Mouse (Mus musculus): ENCODE data around the gene Arhgef28. TPM values are rescaled to one million over a fixed set of nuclear protein-coding genes. Genes with fewer than 3 reads are reported as not detected.

Gene Arhgef28
- total RNA-seq, 4 experiments from 2014 or later, result 2.1 to 2.9 (median 2.7) TPM

DNA sequence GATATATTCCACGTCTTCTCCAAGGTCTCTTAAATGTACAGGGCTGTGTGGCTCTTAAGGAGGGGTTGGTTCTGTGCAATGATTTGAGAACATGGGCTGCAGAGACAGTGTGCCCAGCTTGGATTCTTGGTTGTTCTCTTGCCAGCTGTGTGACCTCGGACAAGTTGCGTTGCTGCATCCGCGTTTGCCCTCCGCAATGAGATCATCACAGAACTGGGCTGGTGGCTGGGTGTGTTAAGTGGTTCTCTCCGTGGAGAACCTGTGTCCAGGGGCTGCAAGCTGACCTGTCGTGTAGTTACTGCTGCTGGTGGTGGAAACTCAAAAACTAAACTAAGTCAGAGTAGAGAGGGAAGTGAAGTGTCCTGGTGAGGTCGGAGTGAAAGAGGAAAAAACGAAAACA is 279.9 kb downstream of the Arhgef28 start:
- no peak for DNase-seq (ENCODE audit: low spot score in 2 of 2)

DNA sequence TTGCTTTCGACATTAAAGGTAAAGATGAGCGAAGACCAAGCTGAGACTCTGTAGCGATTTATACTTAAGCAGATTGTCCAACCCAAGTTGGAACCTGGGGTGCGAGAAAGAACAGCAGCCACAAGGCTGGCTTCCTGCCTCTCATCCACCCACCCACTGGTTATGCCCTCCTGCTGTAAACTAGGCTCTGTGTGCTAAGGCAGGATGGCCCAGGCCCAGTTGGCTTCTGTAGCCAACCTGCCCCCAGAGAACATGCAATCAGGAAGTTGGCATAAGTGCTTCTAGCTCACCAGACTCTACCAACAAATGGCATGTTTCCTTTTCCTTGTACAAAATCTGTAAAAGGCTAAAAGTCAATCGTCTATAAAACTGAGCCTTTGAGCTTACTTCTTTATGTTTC is 283.2 kb downstream of the Arhgef28 start:
- DNase-seq (ENCODE audit: low spot score in 2 of 2), result no peak

- DNase-seq (ENCODE audit: low spot score in 2 of 2), result no peak
These were observed 286.6 kb downstream of the Arhgef28 start for GRCm38 (mm10) chr13:97919590-97919989.

- no peak for DNase-seq (ENCODE audit: low spot score in 2 of 2)
These were observed 287.9 kb downstream of the Arhgef28 start for GRCm38 (mm10) chr13:97918117-97918900.

DNA sequence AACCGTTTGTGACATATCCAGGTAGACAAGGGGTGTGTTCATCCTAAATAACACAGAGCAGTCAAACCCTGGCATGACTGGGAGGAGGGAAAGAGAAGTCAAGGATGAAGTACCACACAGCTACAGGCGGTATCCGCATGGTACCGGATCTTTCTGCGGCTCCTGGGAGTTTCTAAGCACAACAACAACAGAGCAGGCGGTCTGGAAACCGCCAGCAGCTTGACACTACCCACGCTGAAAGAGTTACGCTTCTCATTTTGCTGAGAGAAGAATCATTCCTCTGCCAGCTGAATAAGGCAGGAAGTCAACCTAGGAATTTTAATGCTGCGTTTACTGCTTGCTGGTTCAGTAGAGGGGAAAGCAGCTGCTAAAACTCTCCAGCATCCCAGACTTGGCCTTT is 295.2 kb downstream of the Arhgef28 start:
- no peak for DNase-seq (ENCODE audit: low spot score in 2 of 2)

- no peak for DNase-seq (ENCODE audit: low spot score in 2 of 2)
These were observed 303.4 kb downstream of the Arhgef28 start for GRCm38 (mm10) chr13:97902821-97903220.

- DNase-seq (ENCODE audit: low spot score in 2 of 2), result no peak
These were observed 305.9 kb downstream of the Arhgef28 start for GRCm38 (mm10) chr13:97900380-97900758.

DNA sequence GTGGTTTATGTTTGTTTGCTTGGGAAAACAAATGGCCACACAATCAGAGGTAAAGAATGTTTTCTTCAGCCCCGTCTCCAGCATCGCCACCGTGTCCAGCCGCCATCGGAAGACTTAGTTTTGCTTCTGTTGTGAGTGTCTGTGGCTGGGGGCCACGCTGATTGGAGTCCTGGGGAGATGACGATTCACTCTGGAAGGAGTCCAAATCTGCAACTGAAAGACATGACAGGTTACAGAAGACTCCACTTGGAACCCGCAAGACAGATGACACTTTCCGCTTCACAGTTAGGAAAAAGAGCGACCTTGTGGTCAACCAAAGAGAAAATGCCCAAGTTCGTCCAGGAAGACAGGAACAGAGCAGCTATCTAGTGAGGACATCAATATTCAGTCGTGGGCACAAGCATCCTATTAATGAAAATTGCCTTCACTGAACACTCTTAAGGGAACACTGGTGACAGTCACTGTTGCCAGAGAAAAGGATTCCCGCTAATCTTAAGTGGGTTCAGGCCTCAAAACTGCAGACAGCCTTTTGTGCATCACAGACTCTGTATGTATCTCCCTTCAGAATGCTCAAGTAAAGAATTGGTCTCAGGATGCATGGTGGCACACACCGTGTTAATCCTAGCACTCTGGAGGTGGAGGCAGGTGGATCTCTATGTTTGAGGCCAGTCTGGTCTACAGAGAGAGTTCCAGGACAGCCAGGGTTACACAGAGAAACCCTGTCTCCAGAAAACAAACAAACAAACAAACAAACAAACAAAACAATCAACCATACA is 306.4 kb downstream of the Arhgef28 start:
- DNase-seq (ENCODE audit: low spot score in 2 of 2), result no peak

- DNase-seq (ENCODE audit: low spot score in 2 of 2), result no peak
These were observed 307.6 kb downstream of the Arhgef28 start for GRCm38 (mm10) chr13:97898590-97898989.

DNA sequence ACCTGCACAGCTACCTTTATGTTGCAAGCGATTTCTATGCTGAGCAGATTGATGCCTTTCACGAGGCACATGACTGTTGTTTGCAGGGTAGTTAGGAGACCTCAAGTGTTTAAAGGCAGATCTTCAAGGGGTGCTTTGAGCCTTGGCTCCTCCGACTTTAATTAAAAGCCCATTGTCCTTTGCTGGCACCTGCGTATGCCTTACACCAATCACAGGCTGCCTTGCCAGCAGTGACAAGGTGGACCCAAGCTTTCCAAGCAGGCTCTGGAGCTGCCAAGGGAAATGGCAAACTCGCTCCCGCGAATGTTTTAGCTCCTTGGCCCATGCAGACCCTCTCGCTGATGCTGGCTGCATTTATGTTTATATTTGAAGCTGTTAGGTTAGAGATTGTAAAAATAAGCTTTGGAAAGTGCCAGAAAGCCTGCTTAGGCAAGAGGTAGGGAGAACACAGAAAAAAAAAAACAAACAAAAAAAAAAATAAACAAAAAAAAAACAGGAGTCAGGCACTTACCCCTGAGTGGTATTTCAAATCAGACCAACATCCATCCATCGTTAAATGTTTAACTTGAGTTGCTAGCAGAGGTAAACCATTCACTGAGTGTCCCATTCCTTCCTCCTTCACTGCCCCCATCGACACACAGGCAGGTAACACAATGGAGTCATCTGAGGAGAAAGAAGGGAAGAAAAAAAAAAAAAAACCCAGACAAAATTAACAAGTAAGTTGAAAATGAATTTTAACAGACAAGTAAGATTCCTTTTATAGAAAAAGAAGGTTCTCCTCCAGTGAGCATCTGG is 313.0 kb downstream of the Arhgef28 start:
- no peak for DNase-seq (ENCODE audit: low spot score in 2 of 2)

- no peak for DNase-seq (ENCODE audit: low spot score in 2 of 2)
These were observed 314.0 kb downstream of the Arhgef28 start for GRCm38 (mm10) chr13:97892089-97892884.

- DNase-seq (ENCODE audit: low spot score in 2 of 2), result no peak
These were observed 318.2 kb downstream of the Arhgef28 start for GRCm38 (mm10) chr13:97888046-97888445.

DNA sequence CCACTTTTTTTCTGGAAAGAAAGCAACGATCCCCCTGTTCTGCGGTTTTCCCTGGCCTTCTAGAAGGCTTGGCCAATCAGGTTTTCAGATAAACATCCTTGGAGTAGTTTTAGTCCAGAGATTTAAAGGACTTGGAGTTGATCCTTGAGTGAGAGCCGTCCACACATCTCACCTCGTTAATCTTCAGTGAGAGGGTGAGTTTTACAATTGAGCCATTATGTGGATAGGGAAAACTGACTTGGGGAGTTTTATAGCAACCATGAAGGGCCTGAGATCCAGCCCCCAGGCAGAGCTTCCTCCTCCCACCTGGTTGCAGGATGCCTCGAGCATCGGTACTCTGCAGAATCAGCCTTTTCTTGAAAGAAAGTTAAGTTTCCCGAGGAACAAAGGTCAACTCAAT is 318.7 kb downstream of the Arhgef28 start:
- no peak for DNase-seq (ENCODE audit: low spot score in 2 of 2)

- no peak for DNase-seq (ENCODE audit: low spot score in 2 of 2)
These were observed 322.6 kb downstream of the Arhgef28 start for GRCm38 (mm10) chr13:97883629-97884028.

GRCm38 (mm10) chr13:97876450-97876849 is 329.8 kb downstream of the Arhgef28 start:
- DNase-seq (ENCODE audit: low spot score in 2 of 2), result no peak

DNA sequence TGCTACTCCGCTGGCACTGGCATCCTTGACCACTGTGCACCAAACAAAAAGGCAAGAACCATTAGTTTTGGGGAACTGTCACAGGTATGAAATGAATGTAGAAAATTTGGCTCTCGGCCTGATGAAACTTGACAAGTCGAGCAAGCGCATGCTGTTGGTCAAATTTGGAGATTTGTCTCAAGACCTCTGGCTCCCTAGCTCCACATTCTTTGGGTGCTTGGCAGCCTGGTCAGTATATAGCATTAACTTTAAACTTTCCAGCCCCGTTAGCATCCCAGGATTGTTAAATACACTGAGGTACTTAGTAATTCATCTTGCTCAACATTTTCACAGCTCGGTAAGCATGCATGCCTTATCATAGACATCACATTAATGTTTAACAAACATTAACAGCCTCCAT is 330.2 kb downstream of the Arhgef28 start:
- DNase-seq (ENCODE audit: low spot score in 2 of 2), result no peak

DNA sequence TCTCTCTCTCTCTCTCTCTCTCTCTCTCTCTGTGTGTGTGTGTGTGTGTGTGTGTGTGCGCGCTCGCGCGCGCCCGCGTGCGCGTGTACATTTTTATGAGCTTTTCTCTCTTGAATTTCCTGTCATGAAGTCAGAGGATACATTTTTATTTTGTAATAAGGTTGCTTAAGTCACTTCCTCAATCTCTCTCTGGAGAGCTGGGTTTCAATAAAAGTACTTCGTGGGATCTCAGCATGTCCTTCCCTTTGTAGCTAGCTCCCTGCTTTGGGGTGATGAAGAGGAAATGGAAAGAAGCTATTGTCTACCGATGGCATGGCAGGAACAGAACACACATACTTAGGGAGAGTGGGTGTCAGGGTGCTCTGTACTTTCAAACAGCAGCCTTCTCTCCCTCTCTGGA is 336.8 kb downstream of the Arhgef28 start:
- DNase-seq (ENCODE audit: low spot score in 2 of 2), result no peak

DNA sequence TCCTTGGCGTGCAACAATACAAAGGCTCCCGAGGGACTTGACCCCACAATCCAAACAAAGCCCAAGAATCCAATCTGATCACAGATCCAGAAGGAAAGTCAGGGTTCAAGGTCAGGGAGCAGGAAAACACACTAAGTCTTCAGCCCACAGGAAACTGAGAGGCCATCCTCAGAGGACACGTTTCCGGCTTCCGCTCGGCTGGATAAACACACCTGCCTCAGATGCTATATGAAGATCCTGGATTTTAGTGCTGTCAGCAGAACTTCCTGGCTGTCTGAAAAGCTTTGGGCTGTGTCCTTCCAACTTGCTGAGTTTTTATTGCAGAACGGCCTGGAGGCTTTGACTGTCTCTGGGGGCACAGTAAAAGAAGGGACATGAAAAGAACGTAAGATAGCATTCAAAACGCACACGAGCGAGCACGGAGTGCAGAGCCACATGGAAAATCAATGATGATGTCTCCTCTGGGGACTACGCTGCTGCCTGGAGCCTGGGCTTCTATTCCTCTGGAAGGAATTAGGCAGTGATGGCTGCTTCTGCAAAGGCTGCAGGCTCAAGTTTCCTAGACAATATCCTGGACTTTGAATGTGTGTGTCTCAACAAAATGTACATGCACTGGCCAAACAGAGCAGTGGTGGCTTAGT is 338.8 kb downstream of the Arhgef28 start:
- no peak for DNase-seq (ENCODE audit: low spot score in 2 of 2)

DNA sequence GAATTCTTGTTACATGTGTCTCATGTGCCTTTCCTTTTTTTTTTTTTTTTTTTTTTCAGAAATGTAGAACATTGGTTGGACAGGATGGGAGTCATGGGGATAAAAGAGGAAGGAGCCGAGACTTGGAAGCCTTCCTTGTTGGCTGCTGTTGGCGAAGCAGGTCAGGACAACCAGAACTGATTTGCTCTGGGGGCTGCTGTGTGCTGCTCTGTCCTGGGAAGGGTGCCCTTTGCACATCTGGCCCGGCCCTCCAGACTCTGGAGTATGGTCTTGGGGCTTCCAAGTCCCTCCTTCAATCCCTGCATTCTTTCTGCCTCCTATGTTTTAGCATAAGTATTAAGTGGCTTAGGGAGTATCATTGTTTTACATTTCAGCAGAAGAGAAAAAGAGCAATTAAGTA is 347.2 kb downstream of the Arhgef28 start:
- peak; percentile 15 to 47 for DNase-seq (ENCODE audit: low spot score in 2 of 2)

GRCm38 (mm10) chr13:97857860-97858259 is 348.4 kb downstream of the Arhgef28 start:
- DNase-seq (ENCODE audit: low spot score in 2 of 2), result no peak
